Mouse (Mus musculus) lung, adult 2 months (tissue): Measurements from ENCODE around the gene Olfr741.

ENCODE experiments used
- CTCF ChIP-seq: fragments of 200-500 bp; IDR thresholded peaks from 2 replicates; pipeline ENCODE4 v1.5.1; 2011; ENCODE audit warnings: mild to moderate bottlenecking, low read length, control low read depth; ENCODE audit not compliant: insufficient read depth
- POLR2A ChIP-seq: fragments of 200-500 bp; IDR thresholded peaks from 2 replicates; pipeline ENCODE4 v1.6.1; 2011; ENCODE audit warnings: low read depth, mild to moderate bottlenecking, control low read depth, low read length, borderline replicate concordance; ENCODE audit errors: extremely low read depth

- no peak for TF ChIP-seq POLR2A
- no peak for TF ChIP-seq CTCF
Measured at GRCm38 (mm10) chr14:50472438-50472837, at the start of gene Olfr741.
